Comparison of ENCODE assay signal across 26 mouse cellular contexts in genomic region chr14:46126541-46126940, GRCm38 (mm10).
"Had no signal": no experiment of that assay in that cellular context is flagged by ENCODE, and none has a peak within 500 bp of the region (broad histone marks: within the 10 kb centered on the region; RNA-seq: fewer than 3 reads in every experiment).

No protein-coding gene starts in this region.

- H3K9me3 ChIP-seq: embryonic facial prominence, embryonic 12.5 days; embryonic facial prominence, embryonic 13.5 days; embryonic facial prominence, embryonic 15.5 days; forebrain, embryonic 10.5 days; forebrain, embryonic 12.5 days; forebrain, embryonic 15.5 days; heart, embryonic 10.5 days had no signal

- DNase-seq: cerebellum, adult 8-10 months; cerebellum, adult 9-10 months; cerebellum, adult 9-11 months; cerebellum, postnatal 10 days; cerebellum, postnatal 14 days; cerebellum, postnatal 25 days; cerebellum, postnatal 36 days; embryo, embryonic 11 days; forebrain, postnatal 0 days; gastrocnemius, adult 2 months; gastrocnemius, postnatal 10 days; gastrocnemius, postnatal 14 days; gastrocnemius, postnatal 25 days; gastrocnemius, postnatal 36 days; heart, adult 11 months; heart, adult 18-20 months; heart, adult 2 months had no signal

- H3K27ac ChIP-seq: embryonic facial prominence, embryonic 12.5 days; embryonic facial prominence, embryonic 13.5 days; embryonic facial prominence, embryonic 15.5 days; forebrain, embryonic 10.5 days; forebrain, embryonic 12.5 days; forebrain, embryonic 15.5 days; gastrocnemius, adult 2 months; heart, adult 2 months; heart, embryonic 10.5 days had no signal

- H3K4me3 ChIP-seq: embryonic facial prominence, embryonic 12.5 days; embryonic facial prominence, embryonic 13.5 days; embryonic facial prominence, embryonic 15.5 days; erythroblast, embryonic 14.5 days; forebrain, embryonic 10.5 days; forebrain, embryonic 12.5 days; forebrain, embryonic 15.5 days; gastrocnemius, adult 2 months; heart, adult 2 months; heart, embryonic 10.5 days had no signal

- ATAC-seq: forebrain, embryonic 15.5 days; forebrain, embryonic 16.5 days; forebrain, postnatal 0 days had no signal

- H3K36me3 ChIP-seq: embryonic facial prominence, embryonic 12.5 days; embryonic facial prominence, embryonic 13.5 days; embryonic facial prominence, embryonic 15.5 days; forebrain, embryonic 10.5 days; forebrain, embryonic 12.5 days; forebrain, embryonic 15.5 days; heart, embryonic 10.5 days had no signal

- H3K4me1 ChIP-seq: embryonic facial prominence, embryonic 12.5 days; embryonic facial prominence, embryonic 13.5 days; embryonic facial prominence, embryonic 15.5 days; forebrain, embryonic 10.5 days; forebrain, embryonic 12.5 days; forebrain, embryonic 15.5 days; heart, embryonic 10.5 days had no signal

- H3K9ac ChIP-seq: embryonic facial prominence, embryonic 12.5 days; embryonic facial prominence, embryonic 13.5 days; embryonic facial prominence, embryonic 15.5 days; forebrain, embryonic 12.5 days; forebrain, embryonic 15.5 days; forebrain, postnatal 0 days had no signal

- H3K27me3 ChIP-seq: embryonic facial prominence, embryonic 12.5 days; embryonic facial prominence, embryonic 15.5 days; forebrain, embryonic 12.5 days; forebrain, embryonic 15.5 days had no signal

- H3K4me2 ChIP-seq: embryonic facial prominence, embryonic 12.5 days; embryonic facial prominence, embryonic 13.5 days; embryonic facial prominence, embryonic 15.5 days; forebrain, embryonic 12.5 days; forebrain, embryonic 15.5 days had no signal
